Mouse (Mus musculus): ENCODE results near the gene Fem1a. TPM values are rescaled to one million over a fixed set of nuclear protein-coding genes. Genes with fewer than 3 reads are reported as not detected.

The Fem1a gene
- polyA plus RNA-seq, 1 experiment from 2014 or later, result 18.2 TPM

GRCm38 (mm10) chr17:56300186-56300585, 43.6 kb downstream of the Fem1a start, which contains the start of gene Arrdc5:
Gene Arrdc5 (minus strand): TSS chr17:56300286.
- no peak within 1 kb of the TSS for H3K4me2 ChIP-seq
- H3K4me1 ChIP-seq, result peaks cover 24% of the 10 kb centered on the region
- WGBS, result 93% methylated on average over 9 of the region's 9 CpGs
- H3K9ac ChIP-seq, result no peak within 1 kb of the TSS
- ATAC-seq (ENCODE audit: low FRiP score), result no peak
- H3K27ac ChIP-seq, result no peak within 1 kb of the TSS
- peaks cover 2% of the 10 kb centered on the region for H3K36me3 ChIP-seq (replicated peaks)
- H3K27me3 ChIP-seq, result no peaks in the 10 kb centered on the region; the same call in 1 of the 2 replicates
- H3K9me3 ChIP-seq, result no peaks in the 10 kb centered on the region
- H3K4me3 ChIP-seq (replicated peaks), result no peak within 1 kb of the TSS

- peak; percentile 37 for ATAC-seq (ENCODE audit: low FRiP score)
- peak overlapping the region; percentile 96 for H3K4me2 ChIP-seq
- peaks cover 43% of the 10 kb centered on the region for H3K4me1 ChIP-seq
- H3K9ac ChIP-seq, result 0 out of 2 replicates have a peak overlapping the region, but pooled peaks have one; percentile 85
- H3K9me3 ChIP-seq, result no peaks in the 10 kb centered on the region
- peaks cover 24% of the 10 kb centered on the region for H3K36me3 ChIP-seq (replicated peaks)
- 23% methylated on average over 13 of the region's 13 CpGs for WGBS
- no peaks in the 10 kb centered on the region for H3K27me3 ChIP-seq
- H3K27ac ChIP-seq, result peak overlapping the region; percentile 91
- peak overlapping the region; percentile 85; the same call in 1 of the 2 replicates for H3K4me3 ChIP-seq (replicated peaks)
Measured at GRCm38 (mm10) chr17:56302363-56302996, 45.9 kb downstream of the Fem1a start.

GRCm38 (mm10) chr17:56303160-56303846, 46.7 kb downstream of the Fem1a start, which contains the start of gene Uhrf1:
Gene Uhrf1 (plus strand): TSS chr17:56303321.
- Histone ChIP-seq H3K27ac (peak within 1 kb of the TSS; percentile 91), H3K27me3 (no peaks in the 10 kb centered on the region), H3K36me3 (replicated peaks) (peaks cover 32% of the 10 kb centered on the region), H3K4me1 (peaks cover 48% of the 10 kb centered on the region), H3K9me3 (no peaks in the 10 kb centered on the region), H3K4me2 (peak within 1 kb of the TSS; percentile 96), H3K9ac (peak within 1 kb of the TSS; percentile 85), H3K4me3 (replicated peaks) (peak within 1 kb of the TSS; percentile 85)
- peak; percentile 82 for ATAC-seq (ENCODE audit: low FRiP score)
- under 1% methylated on average over 43 of the region's 43 CpGs for WGBS

GRCm38 (mm10) chr17:56303847-56304586, 47.4 kb downstream of the Fem1a start:
- H3K9me3 ChIP-seq, result no peaks in the 10 kb centered on the region
- peak overlapping the region; percentile 91 for H3K27ac ChIP-seq
- H3K27me3 ChIP-seq, result no peaks in the 10 kb centered on the region
- WGBS, result under 1% methylated on average over 68 of the region's 68 CpGs
- H3K4me2 ChIP-seq, result peak overlapping the region; percentile 96
- H3K36me3 ChIP-seq (replicated peaks), result peaks cover 39% of the 10 kb centered on the region
- peak overlapping the region; percentile 85 for H3K9ac ChIP-seq
- H3K4me3 ChIP-seq (replicated peaks), result peak overlapping the region; percentile 85
- ATAC-seq (ENCODE audit: low FRiP score), result peak; percentile 95
- peaks cover 54% of the 10 kb centered on the region for H3K4me1 ChIP-seq

GRCm38 (mm10) chr17:56304718-56305117, 48.1 kb downstream of the Fem1a start:
- peaks cover 46% of the 10 kb centered on the region for H3K36me3 ChIP-seq (replicated peaks)

GRCm38 (mm10) chr17:56305156-56305555, 48.5 kb downstream of the Fem1a start:
- Histone ChIP-seq H3K4me1 (peaks cover 54% of the 10 kb centered on the region), H3K4me3 (replicated peaks) (peak overlapping the region; percentile 85), H3K9me3 (no peaks in the 10 kb centered on the region), H3K9ac (peak overlapping the region; percentile 85), H3K27ac (0 out of 2 replicates have a peak overlapping the region, but pooled peaks have one; percentile 5), H3K27me3 (no peaks in the 10 kb centered on the region), H3K4me2 (peak overlapping the region; percentile 96), H3K36me3 (replicated peaks) (peaks cover 50% of the 10 kb centered on the region)
- 32% methylated on average over 8 of the region's 9 CpGs for WGBS
- ATAC-seq (ENCODE audit: low FRiP score), result no peak

More at GRCm38 (mm10) chr17:56304718-56305117, 48.1 kb downstream of the Fem1a start:
- 16% methylated on average over 11 of the region's 11 CpGs for WGBS
- H3K4me1 ChIP-seq, result peaks cover 54% of the 10 kb centered on the region
- H3K27ac ChIP-seq, result 0 out of 2 replicates have a peak overlapping the region, but pooled peaks have one; percentile 19
- ATAC-seq (ENCODE audit: low FRiP score), result no peak
- H3K9me3 ChIP-seq, result no peaks in the 10 kb centered on the region
- peak overlapping the region; percentile 85 for H3K9ac ChIP-seq
- H3K4me2 ChIP-seq, result peak overlapping the region; percentile 96
- H3K27me3 ChIP-seq, result no peaks in the 10 kb centered on the region
- H3K4me3 ChIP-seq (replicated peaks), result peak overlapping the region; percentile 85

GRCm38 (mm10) chr17:56305826-56306225, 49.2 kb downstream of the Fem1a start:
- H3K4me3 ChIP-seq (replicated peaks), result peak overlapping the region; percentile 85
- no peaks in the 10 kb centered on the region for H3K9me3 ChIP-seq
- H3K36me3 ChIP-seq (replicated peaks), result peaks cover 57% of the 10 kb centered on the region
- H3K9ac ChIP-seq, result peak overlapping the region; percentile 85; the same call in 1 of the 2 replicates
- peak overlapping the region; percentile 96 for H3K4me2 ChIP-seq
- no peak for ATAC-seq (ENCODE audit: low FRiP score)
- peaks cover 54% of the 10 kb centered on the region for H3K4me1 ChIP-seq
- WGBS, result 59% methylated on average over 8 of the region's 8 CpGs
- no peaks in the 10 kb centered on the region for H3K27me3 ChIP-seq
- H3K27ac ChIP-seq, result 0 out of 2 replicates have a peak overlapping the region, but pooled peaks have one; percentile 5

GRCm38 (mm10) chr17:56308088-56308487, 51.5 kb downstream of the Fem1a start:
- no peak overlapping the region for H3K4me2 ChIP-seq
- ATAC-seq (ENCODE audit: low FRiP score), result no peak
- H3K9me3 ChIP-seq, result no peaks in the 10 kb centered on the region
- H3K27me3 ChIP-seq, result no peaks in the 10 kb centered on the region
- H3K4me3 ChIP-seq (replicated peaks), result no peak overlapping the region
- H3K4me1 ChIP-seq, result peaks cover 46% of the 10 kb centered on the region
- peaks cover 80% of the 10 kb centered on the region for H3K36me3 ChIP-seq (replicated peaks)
- H3K27ac ChIP-seq, result no peak overlapping the region
- H3K9ac ChIP-seq, result peak overlapping the region; percentile 40; the same call in 1 of the 2 replicates
- WGBS, result 93% methylated on average over 6 of the region's 6 CpGs

GRCm38 (mm10) chr17:56309191-56309945, 52.8 kb downstream of the Fem1a start:
- H3K4me1 ChIP-seq, result peaks cover 38% of the 10 kb centered on the region
- WGBS, result 92% methylated on average over 15 of the region's 15 CpGs
- ATAC-seq (ENCODE audit: low FRiP score), result no peak
- peaks cover 92% of the 10 kb centered on the region for H3K36me3 ChIP-seq (replicated peaks)
- H3K27me3 ChIP-seq, result no peaks in the 10 kb centered on the region
- H3K9ac ChIP-seq, result no peak overlapping the region
- no peak overlapping the region for H3K27ac ChIP-seq
- H3K9me3 ChIP-seq, result no peaks in the 10 kb centered on the region
- no peak overlapping the region for H3K4me2 ChIP-seq
- no peak overlapping the region for H3K4me3 ChIP-seq (replicated peaks)
